Mouse (Mus musculus): ENCODE results near the gene Tuba1c. TPM values are rescaled to one million over a fixed set of nuclear protein-coding genes. Genes with fewer than 3 reads are reported as not detected.

Tuba1c gene
- total RNA-seq, 1 experiment, result 424 TPM

DNA sequence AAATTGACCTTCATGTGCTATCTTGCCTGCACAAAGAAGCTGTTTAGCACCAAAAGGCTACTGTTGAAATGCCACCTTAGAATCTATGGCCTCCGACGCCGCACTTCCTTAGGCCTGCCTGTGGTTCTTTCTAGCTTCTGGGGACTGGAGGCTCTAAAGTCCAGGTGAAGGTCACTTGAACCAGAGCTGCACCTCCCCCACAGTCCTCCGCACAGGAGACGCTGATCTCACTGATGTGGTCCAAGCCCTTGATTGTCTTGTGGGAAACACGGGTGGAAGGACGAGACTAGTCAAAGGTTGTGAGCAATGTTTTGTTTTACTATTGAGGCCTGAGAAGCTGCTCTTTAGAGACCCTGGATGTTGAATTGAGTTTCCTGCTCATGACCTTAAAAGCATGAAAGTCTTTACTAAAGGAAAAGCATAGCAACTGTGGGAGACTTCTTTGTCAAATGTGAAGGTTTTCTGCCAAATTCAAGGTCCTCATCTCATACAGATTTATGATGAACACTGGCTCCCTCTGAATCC, 3.1 kb downstream of the Tuba1c start:
- Histone ChIP-seq H3K27ac (ENCODE audit: insufficient read depth, low read depth, low read length, poor library complexity, severe bottlenecking) (no peak overlapping the region), H3K4me1 (ENCODE audit: control insufficient read depth in 2 of 2, insufficient read depth in 2 of 2, low read length in 2 of 2, poor library complexity in 1 of 2) (no peaks in the 10 kb centered on the region; a peak in 1 of 4 replicates), H3K9me3 (ENCODE audit: control insufficient read depth, insufficient read depth, low read depth, low read length) (no peaks in the 10 kb centered on the region), H3K9ac (ENCODE audit: insufficient read depth, low read depth, low read length, poor library complexity, severe bottlenecking) (peak overlapping the region; percentile 63), H3K36me3 (ENCODE audit: control insufficient read depth, insufficient read depth, low read length, poor library complexity, severe bottlenecking) (peaks cover 30% of the 10 kb centered on the region), H3K4me3 (ENCODE audit: insufficient read depth in 1 of 2, low read depth in 1 of 2, low read length in 2 of 2, poor library complexity in 1 of 2, severe bottlenecking in 1 of 2) (peak overlapping the region; percentile 94)
- TF ChIP-seq CHD2 (IDR thresholded peaks at IDR 0.05; ENCODE audit: low read depth, low read length), result no peak
- TF ChIP-seq ZC3H11A (IDR thresholded peaks at IDR 0.05; ENCODE audit: borderline replicate concordance, low read depth, low read length), result no peak
- no peak for TF ChIP-seq MAFK (IDR thresholded peaks at IDR 0.05; ENCODE audit: insufficient read depth, low read depth, low read length)
- no peak for TF ChIP-seq ZNF384 (IDR thresholded peaks at IDR 0.05; ENCODE audit: low read depth, low read length)
- no peak for TF ChIP-seq HCFC1 (IDR thresholded peaks at IDR 0.05; ENCODE audit: borderline replicate concordance, insufficient read depth, low read length)
- DNase-seq (ENCODE audit: low read depth, low spot score), result no peak
- in situ Hi-C loops (cut with MboI; ENCODE audit: low sequenced_read_pairs in 2 of 2, unreplicated experiment in 2 of 2), result no loop called here

DNA sequence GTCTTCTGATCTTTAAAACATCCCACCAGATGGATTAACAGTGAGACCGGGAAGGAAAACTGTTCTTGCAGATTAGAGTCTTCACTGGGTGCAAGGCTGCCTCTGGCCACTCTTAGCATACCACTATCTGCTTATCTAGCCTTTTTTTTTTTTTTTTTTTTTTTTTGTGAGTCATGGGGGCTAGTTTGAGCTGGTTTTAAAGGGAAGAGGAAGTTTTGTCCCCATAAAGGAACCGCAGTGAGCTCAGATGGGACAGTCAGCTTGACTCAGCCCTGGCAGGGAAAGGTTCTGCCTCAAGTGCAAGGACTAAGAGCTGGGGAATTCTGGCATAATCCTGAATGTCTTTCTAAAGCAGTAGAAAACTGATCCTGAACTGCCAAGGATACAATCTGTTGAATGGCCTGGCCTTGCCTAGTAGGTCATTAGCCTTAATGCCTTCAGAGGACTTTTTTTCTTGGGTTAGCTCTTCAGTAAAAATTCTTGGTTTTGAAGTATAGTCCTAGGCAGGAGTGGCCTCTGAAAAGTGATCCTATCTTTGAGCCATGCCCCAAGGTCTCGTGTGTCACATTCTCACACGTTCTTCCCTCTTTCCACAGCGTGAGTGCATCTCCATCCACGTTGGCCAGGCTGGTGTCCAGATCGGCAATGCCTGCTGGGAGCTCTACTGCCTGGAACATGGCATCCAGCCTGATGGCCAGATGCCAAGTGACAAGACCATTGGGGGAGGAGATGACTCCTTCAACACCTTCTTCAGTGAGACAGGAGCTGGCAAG, 4.0 kb downstream of the Tuba1c start:
- H3K36me3 ChIP-seq (ENCODE audit: control insufficient read depth, insufficient read depth, low read length, poor library complexity, severe bottlenecking), result peaks cover 33% of the 10 kb centered on the region
- no peak overlapping the region for H3K27ac ChIP-seq (ENCODE audit: insufficient read depth, low read depth, low read length, poor library complexity, severe bottlenecking)
- no peaks in the 10 kb centered on the region for H3K9me3 ChIP-seq (ENCODE audit: control insufficient read depth, insufficient read depth, low read depth, low read length)
- H3K4me1 ChIP-seq (ENCODE audit: control insufficient read depth in 2 of 2, insufficient read depth in 2 of 2, low read length in 2 of 2, poor library complexity in 1 of 2), result no peaks in the 10 kb centered on the region; a peak in 1 of 4 replicates
- H3K9ac ChIP-seq (ENCODE audit: insufficient read depth, low read depth, low read length, poor library complexity, severe bottlenecking), result no peak overlapping the region
- no peak for DNase-seq (ENCODE audit: low read depth, low spot score)
- TF ChIP-seq ZNF384 (IDR thresholded peaks at IDR 0.05; ENCODE audit: low read depth, low read length) (peak; percentile 61; the same call in 1 of the 2 replicates), CHD2 (IDR thresholded peaks at IDR 0.05; ENCODE audit: low read depth, low read length) (no peak), ZC3H11A (IDR thresholded peaks at IDR 0.05; ENCODE audit: borderline replicate concordance, low read depth, low read length) (no peak), HCFC1 (IDR thresholded peaks at IDR 0.05; ENCODE audit: borderline replicate concordance, insufficient read depth, low read length) (no peak), MAFK (IDR thresholded peaks at IDR 0.05; ENCODE audit: insufficient read depth, low read depth, low read length) (no peak)
- H3K4me3 ChIP-seq (ENCODE audit: insufficient read depth in 1 of 2, low read depth in 1 of 2, low read length in 2 of 2, poor library complexity in 1 of 2, severe bottlenecking in 1 of 2), result no peak overlapping the region
- in situ Hi-C loops (cut with MboI; ENCODE audit: low sequenced_read_pairs in 2 of 2, unreplicated experiment in 2 of 2), result no loop called here

DNA sequence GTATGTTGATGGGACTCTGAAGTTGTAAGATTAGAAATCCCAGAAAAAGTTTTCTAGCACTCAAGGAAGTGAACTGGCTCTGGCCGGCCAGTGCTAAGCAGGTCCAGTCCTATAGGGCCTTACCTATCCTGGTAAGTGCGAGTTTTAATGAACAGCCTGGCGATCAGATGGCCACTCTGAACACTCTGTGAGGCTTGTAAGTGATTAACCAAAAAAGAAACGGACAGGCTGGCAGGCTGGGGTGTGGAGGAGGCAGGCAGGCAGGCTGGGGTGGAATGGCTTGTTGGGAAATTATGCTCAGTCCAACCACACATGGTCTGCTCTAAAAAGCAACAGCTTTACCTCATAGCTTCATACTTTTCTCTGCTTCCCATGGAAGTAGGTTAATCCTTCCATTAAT, 5.7 kb downstream of the Tuba1c start:
- no peak for DNase-seq (ENCODE audit: low read depth, low spot score)
- H3K9ac ChIP-seq (ENCODE audit: insufficient read depth, low read depth, low read length, poor library complexity, severe bottlenecking), result no peak overlapping the region
- TF ChIP-seq CHD2 (IDR thresholded peaks at IDR 0.05; ENCODE audit: low read depth, low read length), result no peak
- TF ChIP-seq ZC3H11A (IDR thresholded peaks at IDR 0.05; ENCODE audit: borderline replicate concordance, low read depth, low read length), result no peak
- no peak for TF ChIP-seq ZNF384 (IDR thresholded peaks at IDR 0.05; ENCODE audit: low read depth, low read length)
- H3K27ac ChIP-seq (ENCODE audit: insufficient read depth, low read depth, low read length, poor library complexity, severe bottlenecking), result no peak overlapping the region
- in situ Hi-C loops (cut with MboI; ENCODE audit: low sequenced_read_pairs in 2 of 2, unreplicated experiment in 2 of 2), result no loop called here
- peaks cover 33% of the 10 kb centered on the region for H3K36me3 ChIP-seq (ENCODE audit: control insufficient read depth, insufficient read depth, low read length, poor library complexity, severe bottlenecking)
- H3K4me1 ChIP-seq (ENCODE audit: control insufficient read depth in 2 of 2, insufficient read depth in 2 of 2, low read length in 2 of 2, poor library complexity in 1 of 2), result peaks cover 0 to 4% of the 10 kb centered on the region in 2 experiments; a peak in 1 of 4 replicates
- H3K4me3 ChIP-seq (ENCODE audit: insufficient read depth in 1 of 2, low read depth in 1 of 2, low read length in 2 of 2, poor library complexity in 1 of 2, severe bottlenecking in 1 of 2), result no peak overlapping the region
- no peaks in the 10 kb centered on the region for H3K9me3 ChIP-seq (ENCODE audit: control insufficient read depth, insufficient read depth, low read depth, low read length)

DNA sequence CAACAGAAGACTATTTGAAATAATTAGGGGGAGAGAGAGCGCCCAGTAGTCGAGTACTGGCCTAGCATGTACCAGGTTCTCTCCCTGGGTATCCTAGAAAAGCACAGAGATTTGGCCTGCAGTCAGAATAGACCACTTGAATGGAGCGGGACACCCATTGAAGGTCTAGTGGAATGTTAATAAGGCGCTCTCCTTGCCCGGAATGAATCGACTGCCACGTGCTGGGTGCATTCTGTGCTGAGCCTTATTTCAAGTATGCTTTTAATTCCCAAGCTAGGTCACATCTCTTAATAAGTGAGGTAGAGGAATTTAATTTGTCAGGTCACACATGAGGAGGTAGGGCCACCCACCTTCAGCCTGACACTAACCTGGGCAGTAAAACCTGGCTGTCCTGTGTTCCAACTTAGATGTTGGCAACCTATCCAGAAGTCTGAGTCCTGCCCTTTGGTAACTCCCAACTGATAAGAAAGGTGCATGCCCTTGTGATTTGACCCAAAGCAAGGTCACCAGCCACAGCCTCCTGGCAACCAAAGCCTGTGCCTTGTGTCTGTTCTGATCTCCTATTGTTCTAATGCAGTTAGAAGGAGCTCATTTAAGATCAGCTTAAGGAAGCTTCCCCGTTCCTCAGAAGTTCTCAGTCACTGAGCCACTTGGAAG, 6.7 kb downstream of the Tuba1c start:
- in situ Hi-C loops (cut with MboI; ENCODE audit: low sequenced_read_pairs in 2 of 2, unreplicated experiment in 2 of 2), result no loop called here
- Histone ChIP-seq H3K4me1 (ENCODE audit: control insufficient read depth in 2 of 2, insufficient read depth in 2 of 2, low read length in 2 of 2, poor library complexity in 1 of 2) (peaks cover 0 to 4% of the 10 kb centered on the region in 2 experiments; a peak in 1 of 4 replicates), H3K9ac (ENCODE audit: insufficient read depth, low read depth, low read length, poor library complexity, severe bottlenecking) (no peak overlapping the region), H3K4me3 (ENCODE audit: insufficient read depth in 1 of 2, low read depth in 1 of 2, low read length in 2 of 2, poor library complexity in 1 of 2, severe bottlenecking in 1 of 2) (no peak overlapping the region), H3K9me3 (ENCODE audit: control insufficient read depth, insufficient read depth, low read depth, low read length) (no peaks in the 10 kb centered on the region), H3K36me3 (ENCODE audit: control insufficient read depth, insufficient read depth, low read length, poor library complexity, severe bottlenecking) (peaks cover 33% of the 10 kb centered on the region), H3K27ac (ENCODE audit: insufficient read depth, low read depth, low read length, poor library complexity, severe bottlenecking) (no peak overlapping the region)
- no peak for TF ChIP-seq HCFC1 (IDR thresholded peaks at IDR 0.05; ENCODE audit: borderline replicate concordance, insufficient read depth, low read length)
- TF ChIP-seq ZNF384 (IDR thresholded peaks at IDR 0.05; ENCODE audit: low read depth, low read length), result no peak
- TF ChIP-seq CHD2 (IDR thresholded peaks at IDR 0.05; ENCODE audit: low read depth, low read length), result no peak
- no peak for TF ChIP-seq MAFK (IDR thresholded peaks at IDR 0.05; ENCODE audit: insufficient read depth, low read depth, low read length)
- no peak for TF ChIP-seq ZC3H11A (IDR thresholded peaks at IDR 0.05; ENCODE audit: borderline replicate concordance, low read depth, low read length)
- DNase-seq (ENCODE audit: low read depth, low spot score), result no peak

Data from ES-E14 (cell line).